Mouse (Mus musculus) lung, adult 2 months (tissue): ENCODE data around the gene Rgs17.

ENCODE experiments used
- CTCF ChIP-seq: fragments of 200-500 bp; IDR thresholded peaks from 2 replicates; pipeline ENCODE4 v1.5.1; 2011; ENCODE audit warnings: mild to moderate bottlenecking, low read length, control low read depth; ENCODE audit not compliant: insufficient read depth
- POLR2A ChIP-seq: fragments of 200-500 bp; IDR thresholded peaks from 2 replicates; pipeline ENCODE4 v1.6.1; 2011; ENCODE audit warnings: low read depth, mild to moderate bottlenecking, control low read depth, low read length, borderline replicate concordance; ENCODE audit errors: extremely low read depth

DNA sequence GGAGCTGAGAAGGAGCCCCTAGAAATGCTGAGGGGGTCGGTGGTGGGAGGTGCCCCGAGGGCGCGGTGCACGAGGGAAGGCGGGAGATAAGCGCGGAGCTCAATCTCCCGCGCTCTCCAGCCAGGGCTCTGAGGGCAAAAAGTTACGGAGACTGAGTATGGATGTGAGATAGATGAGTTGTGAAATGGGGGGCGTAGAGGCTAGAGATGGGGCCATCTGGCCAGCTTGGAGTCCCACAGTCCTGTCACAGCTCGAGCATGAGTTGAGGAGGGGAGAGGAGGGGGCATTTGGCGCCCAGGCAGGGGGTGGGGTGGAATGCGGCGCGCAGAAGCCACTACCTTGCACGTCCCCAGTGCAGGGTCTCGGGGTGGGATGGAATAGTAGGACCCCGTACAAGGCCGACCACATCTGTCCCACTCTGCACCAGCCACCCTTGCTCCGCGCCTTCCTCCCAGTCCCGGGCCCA lies 117.5 kb downstream of the Rgs17 start:
- no peak for TF ChIP-seq POLR2A
- no peak for TF ChIP-seq CTCF
